Mouse (Mus musculus): ENCODE data around the gene Tmem26.
A peak's percentile ranks its signal among the peaks of the same experiment; 100 is the strongest.
"Not testable (repeated sequence)": the region's sequence is repeated elsewhere in the genome, so short reads cannot be mapped to it uniquely, and the experiment has no call there.

Tmem26 gene

DNA sequence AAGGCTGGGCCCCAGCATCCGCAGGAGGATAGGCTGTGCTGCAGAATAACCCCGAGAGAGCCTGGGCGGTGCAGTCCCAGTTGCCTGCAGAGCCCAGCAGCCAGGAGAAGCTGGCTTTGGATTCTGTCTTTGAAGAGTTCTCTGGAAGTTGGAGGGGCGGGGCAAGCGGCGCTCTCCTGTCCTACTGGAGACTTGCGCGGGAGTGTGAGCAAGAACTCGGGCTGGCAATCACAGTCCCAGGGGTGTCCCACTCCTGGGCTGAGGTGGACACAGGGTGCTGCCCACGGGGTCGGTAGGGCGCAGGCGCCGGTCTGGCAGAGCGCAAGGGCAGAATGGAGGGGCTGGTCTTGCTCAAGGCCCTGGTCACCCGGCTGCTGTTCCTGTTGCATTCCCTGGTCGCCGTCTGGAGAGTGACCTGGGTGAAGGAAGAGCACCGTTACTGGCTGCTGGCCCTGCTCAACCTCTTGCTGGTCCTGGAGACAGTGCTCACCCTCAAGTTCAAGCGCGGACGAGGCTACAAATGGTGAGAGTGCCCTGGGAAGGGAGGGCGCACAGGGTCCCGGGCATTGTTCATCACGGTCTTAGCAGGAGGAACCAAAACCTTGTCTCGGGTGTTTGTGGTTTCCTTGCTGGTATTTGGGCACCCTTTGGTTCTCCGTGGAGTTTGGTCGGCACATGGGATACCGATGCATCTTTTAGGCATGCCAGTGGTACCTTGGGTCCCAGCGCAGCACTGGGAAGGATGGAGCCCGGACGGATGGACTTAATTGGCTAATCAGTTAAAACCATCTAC, at the start of gene Tmem26:
Gene Tmem26 (plus strand): TSS at position 79 of the 793 bp plus-strand sequence.
- DNase-seq (ENCODE audit: low spot score in 2 of 2): no peak

DNA sequence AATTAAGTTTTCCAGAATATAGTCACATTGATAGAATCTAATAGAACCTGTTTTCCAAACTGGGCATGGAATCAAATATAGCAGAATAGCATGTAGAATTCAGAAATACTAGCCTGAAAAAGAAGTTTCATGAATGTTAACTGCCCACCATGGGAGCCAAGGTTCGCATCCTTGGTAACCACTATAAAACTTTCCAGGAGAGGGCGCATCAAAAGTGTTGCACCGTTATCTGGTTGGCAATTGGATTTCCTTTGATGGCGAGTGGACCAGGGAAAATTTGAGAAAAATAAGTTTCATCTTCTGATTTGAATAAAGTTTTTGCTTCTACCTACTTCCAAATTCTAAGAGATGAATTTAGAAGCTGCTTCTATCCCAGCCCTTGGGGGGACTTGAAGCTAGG, 44.8 kb upstream of the Tmem26 start:
- DNase-seq (ENCODE audit: low spot score in 2 of 2): no peak

DNA sequence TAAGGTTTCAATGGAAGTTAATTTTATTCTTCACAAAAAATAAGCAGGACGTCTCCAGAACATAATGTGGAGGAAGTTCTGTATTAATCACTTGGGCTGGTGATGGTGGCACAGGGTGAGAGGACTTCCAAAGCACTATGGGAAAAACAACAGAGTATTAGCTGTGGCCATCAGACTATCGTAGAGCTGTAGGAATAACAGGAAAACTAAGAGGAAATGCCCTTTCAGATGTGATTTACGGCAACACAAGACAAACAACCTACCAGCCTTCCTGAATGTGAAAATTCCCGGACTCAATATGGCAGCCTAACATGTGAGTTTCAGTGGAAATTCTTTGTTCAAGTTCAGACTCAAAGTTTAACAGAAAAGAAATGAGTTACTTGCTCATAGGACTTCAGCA, 42.2 kb upstream of the Tmem26 start:
- no peak for DNase-seq (ENCODE audit: low spot score in 2 of 2)

DNA sequence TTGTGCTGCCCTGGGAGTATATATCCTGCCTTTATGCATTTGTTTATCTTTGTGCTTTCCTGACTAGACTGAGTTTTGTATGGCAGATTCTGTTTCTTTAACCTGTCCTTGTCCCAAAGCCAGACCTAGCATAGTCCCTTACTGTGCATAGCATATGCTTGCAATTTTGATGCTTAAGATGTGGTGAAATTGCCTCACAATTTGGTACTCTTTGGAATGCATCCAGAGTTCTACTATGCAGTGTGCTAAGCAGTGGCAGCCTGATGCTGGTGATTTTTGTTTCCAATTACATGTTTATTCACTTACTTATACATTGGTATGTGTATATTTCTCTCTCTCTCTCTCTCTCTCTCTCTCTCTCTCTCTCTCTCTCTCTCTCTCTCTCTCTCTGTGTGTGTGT, 37.9 kb upstream of the Tmem26 start:
- no peak for DNase-seq (ENCODE audit: low spot score in 2 of 2)

DNA sequence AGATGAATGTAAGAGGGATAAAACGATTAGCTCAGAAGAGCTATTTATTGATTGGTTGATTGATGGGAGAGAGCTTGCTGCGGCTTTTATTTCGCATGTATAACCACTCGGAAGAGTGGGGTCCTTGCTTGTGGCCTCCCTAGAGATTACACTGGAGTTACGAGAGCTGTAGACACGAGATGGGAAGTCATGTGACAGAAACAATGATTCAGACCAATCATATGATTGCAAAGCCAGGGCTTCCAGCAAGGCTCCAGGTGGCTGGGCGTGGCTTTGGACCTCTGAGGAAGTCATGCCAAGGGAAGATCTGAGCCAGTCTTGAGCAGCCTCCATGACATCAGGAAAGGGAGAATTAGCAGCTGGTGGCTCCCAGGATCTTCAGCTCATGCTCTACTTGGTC, 32.3 kb upstream of the Tmem26 start:
- DNase-seq (ENCODE audit: low spot score in 2 of 2): no peak

DNA sequence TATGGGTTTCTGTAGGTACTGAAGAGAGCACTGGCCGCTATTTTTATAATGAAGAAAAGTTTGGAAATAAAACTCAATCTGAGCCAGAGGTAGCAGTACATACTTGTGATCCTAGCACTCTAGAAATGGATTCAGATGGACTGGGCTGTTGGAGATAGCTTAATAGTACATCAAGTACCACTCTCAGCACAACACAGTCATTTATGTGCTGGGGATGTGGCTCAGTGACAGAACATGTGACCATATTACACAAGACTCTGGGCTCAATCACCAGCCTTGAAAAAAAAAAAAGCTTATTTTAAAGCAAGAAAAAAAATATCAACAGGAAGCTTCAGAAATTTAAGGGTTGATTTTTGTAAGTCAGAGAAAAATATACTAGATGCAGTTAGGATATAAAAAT, 31.0 kb upstream of the Tmem26 start:
- no peak for DNase-seq (ENCODE audit: low spot score in 2 of 2)

DNA sequence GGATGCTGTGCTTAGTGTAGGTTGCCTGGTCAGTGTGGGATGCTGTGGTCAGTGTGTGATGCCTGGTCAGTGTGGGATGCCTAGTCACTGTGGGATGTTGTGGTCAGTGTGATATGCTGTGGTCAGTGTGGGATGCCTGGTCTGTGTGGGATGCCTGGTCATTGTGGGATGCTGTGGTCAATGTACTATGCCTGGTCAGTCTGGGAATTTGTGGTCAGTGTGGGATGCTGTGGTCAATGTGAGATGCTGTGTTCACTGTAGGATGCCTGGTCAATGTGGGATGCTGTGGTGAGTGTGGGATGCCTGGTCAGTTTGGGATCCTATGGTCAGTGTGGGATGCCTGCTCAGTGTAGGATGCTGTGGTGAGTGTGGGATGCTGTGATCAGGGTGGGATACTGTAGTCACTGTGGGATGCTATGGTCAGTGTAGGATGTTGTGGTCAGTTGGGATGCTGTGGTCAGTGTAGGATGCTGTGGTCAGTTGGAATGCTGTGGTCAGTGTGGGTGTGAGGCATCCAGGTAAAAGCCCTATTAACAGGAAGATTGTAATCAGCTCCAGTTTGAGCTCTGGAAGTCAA, 27.6 kb upstream of the Tmem26 start:
- no peak for DNase-seq (ENCODE audit: low spot score in 2 of 2)

DNA sequence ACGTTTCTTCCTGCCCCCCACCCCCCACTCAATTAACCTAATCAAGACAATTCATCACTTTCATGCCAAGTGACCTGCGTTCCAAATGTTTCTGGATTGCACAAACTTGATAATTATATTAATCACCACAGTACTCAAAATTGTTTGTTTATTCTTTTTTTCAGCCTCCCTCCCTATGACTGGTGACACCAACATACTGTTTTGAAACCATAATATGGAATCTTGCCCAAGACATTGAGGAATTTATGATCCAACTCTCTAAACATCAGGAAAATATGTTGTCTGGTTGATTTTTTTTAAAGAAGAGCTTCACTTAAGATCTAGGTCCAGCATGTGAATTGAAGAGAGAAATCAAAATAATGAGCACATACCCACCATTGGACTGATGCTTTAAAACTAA, 19.2 kb upstream of the Tmem26 start:
- DNase-seq (ENCODE audit: low spot score in 2 of 2): no peak

DNA sequence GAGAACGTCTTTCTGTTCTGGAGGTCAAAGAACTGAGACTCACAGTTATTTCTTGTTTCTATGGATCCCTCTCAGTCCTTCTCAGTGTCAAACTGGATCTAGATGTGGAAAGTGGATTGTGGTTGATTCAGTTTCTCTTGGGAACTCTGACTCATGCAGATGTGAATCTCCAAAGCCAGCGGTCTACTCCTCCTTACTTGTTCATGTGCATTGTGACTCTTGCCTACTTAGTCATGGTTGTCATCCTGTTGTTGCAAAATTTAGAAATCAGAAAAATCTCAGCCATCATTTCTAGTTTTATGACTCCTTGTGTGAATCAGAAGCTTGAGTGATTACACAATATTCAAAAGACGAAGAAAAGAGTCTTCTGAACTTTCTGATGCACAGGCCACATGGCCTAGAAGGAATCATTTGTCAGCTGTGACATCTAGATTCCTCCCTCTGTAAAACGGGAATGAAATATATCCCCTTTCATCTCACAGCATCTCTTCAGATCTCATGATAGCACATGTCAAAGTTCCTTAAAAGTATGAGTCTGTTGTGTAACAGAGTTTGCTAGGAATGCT, 17.9 kb upstream of the Tmem26 start:
- DNase-seq (ENCODE audit: low spot score in 2 of 2): no peak

DNA sequence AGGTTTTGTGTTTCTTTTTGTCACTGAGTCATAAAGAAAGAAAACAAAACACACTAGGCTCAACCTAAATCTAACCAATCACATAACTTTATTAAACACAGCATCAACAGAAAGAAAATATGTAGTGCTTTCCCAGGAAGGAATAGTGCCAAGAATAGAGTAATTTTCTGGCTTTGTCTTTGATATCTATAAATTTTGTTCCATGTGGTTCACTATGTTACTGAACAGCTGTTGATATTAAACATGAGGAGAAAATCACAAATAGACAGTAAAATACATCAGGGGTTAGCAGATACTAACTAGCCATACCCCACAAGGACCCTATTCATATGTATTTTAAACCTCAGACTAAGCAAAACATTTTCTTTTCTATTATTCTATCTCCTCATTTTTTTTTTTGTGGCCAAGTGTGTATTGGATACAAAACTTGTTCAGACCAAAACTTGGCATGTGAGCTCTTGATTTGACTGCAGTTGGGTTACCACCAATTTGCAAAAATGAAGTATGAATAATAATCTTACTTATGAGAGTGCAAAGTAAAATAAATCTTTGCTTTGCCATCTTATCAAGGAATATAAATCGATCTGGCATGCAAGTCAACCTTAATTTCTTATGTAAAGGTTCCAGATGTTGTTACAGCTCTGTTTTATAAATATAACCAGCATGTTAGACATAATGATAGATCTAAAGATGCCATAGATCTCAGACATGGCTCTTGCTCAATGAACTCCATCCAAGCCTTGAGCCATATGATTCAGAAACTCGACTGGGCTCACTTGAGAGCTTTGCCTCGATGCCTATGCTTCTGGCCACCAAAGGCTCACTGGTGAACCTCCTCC, 16.2 kb upstream of the Tmem26 start:
- no peak for DNase-seq (ENCODE audit: low spot score in 2 of 2)

DNA sequence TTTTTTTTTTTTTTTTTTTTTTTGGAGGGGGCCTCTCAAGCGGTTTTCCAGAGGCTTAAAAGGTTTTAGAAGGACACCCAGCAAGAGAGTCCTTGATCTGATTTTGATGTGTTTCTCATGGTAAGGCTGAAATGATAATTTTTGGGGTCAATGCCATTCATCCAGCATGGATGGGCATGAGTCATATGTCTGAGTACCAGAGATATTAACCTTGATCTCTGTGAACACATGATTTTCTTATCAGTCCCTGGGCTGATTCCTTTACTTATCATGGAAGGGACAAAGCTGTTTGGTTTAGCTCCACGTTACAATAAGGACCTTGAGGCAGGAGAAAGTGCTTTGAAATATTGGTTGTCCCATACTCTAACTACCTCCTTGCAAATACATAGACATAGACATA, 10.5 kb upstream of the Tmem26 start:
- DNase-seq (ENCODE audit: low spot score in 2 of 2): no peak

DNA sequence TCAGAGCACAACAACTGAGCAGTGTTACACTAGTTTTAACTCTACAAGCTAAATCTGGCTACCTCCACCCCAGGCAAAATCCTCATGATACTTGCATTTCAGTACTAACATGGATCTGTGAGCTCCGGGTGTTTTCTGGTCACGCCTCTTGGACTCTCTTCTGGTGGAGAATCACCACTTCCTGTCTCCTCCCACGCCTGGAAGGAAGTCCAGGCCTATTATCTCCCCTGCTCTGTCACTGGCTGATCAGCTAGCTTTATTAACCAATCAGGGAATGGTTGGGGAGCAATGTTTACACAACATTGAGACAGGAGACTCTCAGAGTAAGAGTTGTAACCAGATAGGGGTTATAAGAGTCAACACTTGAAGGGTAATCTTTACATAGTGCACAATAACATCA, 9.1 kb upstream of the Tmem26 start:
- DNase-seq (ENCODE audit: low spot score in 2 of 2): no peak

DNA sequence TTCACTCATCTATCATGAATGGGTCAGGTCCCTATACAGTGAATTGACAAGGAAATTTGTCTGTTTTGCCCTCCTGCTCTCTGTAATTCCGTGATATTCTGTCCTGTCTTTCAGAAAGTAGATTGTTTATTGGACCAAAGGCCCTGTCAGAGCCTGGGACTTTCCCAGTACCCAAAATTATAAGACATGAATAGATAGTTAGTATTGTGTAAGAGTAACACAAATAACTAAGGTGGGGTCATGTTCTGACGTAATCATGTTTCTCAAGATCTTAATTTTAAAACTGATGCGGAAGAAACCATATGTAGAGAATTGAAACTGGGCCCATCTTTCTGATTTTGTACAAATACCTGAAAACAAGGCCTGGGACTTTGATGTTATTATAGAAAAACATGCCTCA, 8.1 kb upstream of the Tmem26 start:
- DNase-seq (ENCODE audit: low spot score in 2 of 2): no peak

DNA sequence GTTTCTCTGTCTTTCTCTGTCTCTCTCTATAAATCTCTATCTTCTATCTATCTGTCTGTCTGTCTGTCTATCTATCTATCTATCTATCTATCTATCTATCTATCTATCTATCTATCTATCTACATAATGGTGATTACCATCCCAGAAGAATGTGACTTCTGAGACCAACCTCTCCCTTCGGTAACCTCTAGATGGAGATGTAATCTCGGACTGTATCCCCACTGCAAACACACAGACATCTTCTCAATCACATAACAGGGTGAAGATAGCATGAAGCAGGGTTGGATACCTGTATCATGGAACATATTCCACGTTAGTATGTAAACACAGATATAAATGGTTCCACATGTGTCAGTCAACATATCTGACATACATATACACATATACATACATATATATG, 5.1 kb upstream of the Tmem26 start:
- DNase-seq (ENCODE audit: low spot score in 2 of 2): no peak

DNA sequence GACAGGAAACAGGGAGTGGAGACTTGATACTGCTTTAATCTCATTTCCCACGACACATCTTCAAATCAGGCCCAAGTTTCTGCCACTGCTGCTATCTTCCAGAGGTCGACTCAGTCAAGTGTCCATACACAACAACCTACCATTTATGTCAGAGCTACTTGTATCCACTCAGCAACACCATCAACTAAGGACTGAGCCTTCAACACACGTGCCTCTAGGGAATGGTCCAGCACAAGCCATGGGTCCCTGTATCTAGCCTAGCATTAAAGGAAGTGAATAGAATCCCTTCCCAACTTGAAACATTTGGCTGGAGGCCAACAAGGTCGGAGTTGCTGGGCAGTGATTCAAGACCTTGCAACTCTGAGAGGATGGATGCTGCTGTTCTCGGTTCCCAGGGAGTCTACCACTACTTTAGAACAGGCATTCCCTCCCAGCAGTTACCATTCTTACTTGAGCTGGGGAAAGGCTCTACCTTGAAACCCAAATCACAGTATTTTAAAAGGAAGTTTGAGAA, 2.5 kb upstream of the Tmem26 start:
- DNase-seq (ENCODE audit: low spot score in 2 of 2): no peak

DNA sequence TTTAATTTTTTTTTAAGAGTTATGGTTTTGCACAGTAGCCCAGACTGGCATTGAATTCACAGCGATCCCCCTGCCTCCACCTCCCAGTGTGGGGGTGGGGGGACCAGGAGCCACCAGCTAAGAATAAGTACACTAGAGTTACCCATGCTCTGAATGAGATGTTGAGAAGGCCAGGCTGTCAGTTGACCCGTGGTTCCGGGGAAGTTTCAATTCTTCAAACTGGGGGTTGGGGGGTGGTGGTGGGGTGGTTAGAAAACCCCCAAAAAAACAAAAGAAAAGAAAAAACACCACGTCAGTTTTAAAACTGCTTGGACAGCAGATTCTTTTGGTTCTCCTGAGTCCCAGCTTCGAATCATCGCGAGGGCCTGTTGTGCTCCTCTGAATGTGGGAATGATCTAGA, 431 bp upstream of the Tmem26 start:
- no peak for DNase-seq (ENCODE audit: low spot score in 2 of 2)

DNA sequence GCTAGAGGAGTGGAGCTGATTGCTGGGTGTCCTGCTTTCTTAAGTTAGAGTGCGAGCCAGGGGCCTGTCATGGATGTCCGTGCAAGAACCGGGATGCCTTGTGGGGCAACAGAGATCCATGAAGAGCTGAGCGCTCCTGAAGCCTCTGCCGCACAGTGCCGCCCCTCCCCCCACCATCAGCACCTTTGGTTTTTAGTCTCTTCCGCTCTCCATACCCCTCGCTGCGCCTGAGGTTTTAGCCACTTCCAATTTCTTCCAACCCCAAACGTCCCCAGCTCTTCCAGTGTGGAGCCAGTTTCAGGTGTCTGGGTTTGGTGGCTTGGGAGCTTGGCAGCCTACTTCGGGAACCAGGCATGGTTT, 895 bp downstream of the Tmem26 start:
- peak; percentile 3 to 17 for DNase-seq (ENCODE audit: low spot score in 2 of 2)

DNA sequence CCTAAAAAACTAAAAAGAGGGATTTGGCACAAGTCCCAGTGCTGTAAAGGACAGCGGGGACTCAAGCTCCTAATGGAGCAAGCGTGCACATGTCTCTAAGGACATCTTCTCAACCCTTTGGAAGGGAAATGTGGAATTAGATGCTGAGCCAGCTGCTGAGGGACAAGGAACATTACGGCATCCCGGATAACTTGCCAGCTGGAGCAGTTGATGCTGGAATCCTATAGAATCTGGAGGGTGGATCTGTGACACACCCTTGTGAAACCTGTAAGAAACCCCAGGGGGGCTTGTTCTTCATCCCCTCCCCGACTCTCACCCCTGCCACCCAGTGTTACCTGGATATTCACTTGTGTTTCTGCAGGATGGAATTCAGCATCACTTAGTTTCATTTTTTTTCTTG, 4.0 kb downstream of the Tmem26 start:
- no peak for DNase-seq (ENCODE audit: low spot score in 2 of 2)

DNA sequence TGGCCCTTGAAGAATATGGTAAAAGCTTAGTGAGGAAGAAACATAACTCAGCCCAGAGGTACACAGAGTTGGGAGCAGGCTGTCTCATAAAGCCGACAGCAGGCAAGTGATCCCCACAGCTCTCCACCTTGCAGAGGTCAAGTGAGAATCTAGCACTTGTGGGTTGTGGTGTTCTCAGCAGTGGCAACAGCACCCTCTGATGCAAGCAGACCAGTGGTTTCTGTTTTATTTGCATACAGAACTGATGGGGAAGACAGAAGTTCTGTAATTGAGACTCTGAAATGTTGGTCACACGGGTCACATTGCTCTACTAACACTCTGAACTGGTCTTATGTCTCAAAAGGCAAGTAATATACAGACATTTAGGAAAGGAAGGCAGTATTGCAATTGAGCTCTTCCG, 12.2 kb downstream of the Tmem26 start:
- DNase-seq (ENCODE audit: low spot score in 2 of 2): no peak

DNA sequence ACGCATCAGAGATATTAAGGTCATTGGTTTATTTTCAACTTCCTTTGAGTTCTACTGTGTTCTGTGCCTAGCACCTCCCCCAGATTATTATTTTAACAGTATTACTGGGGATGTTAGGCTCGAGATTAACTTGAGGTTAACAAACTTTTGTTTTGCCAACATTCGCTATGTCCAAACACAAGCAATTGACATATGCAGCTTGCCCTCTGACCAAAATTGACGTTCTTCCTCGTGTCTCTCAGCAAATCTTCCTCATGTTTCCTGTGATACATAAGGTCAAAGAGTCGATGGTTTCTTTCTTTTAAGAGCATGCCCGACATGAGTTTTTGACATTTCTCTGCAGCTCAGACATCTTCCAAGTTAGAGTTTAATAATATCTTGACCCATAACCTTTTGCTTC, 13.9 kb downstream of the Tmem26 start:
- DNase-seq (ENCODE audit: low spot score in 2 of 2): no peak

DNA sequence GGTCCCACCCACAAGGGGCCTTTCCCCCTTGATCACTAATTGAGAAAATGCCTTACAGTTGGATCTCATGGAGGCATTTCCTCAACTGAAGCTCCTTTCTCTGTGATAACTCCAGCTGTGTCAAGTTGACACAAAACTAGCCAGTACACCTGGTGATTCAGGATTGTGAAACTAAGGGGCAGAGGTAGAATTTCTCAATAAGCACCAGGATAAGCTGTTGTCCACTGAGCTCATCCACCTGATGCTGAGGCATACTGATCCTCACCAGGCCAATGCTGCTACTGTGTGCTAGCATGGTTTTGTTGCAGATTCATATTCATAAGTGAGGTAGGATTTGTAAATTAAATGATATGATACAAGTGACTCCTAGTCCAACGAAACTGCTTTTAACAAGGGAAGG, 15.5 kb downstream of the Tmem26 start:
- not testable (repeated sequence) for DNase-seq (ENCODE audit: low spot score in 2 of 2)

DNA sequence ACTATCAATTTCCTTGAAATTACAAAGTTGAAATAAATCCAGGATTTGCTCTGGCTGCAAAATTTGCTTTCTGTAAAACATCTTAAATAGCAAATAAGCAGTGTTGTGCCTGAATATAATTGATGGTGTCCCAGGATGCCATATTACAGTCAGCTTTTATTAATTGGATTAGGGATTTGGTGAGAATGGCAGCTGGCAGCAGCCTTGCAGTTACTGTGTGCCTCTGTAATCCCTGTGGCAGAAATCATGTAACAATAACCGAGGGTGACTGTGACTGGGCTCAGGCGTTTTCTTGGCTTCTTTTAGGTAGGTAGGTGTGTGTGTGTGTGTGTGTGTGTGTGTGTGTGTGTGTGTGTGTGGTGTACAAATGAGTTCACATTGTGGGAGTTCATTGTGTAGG, 16.8 kb downstream of the Tmem26 start:
- DNase-seq (ENCODE audit: low spot score in 2 of 2): no peak

Measured in frontal cortex, postnatal 10 days (tissue).